Mouse (Mus musculus): ENCODE data around the gene Chchd6.

GRCm38 (mm10) chr6:89378264-89378663, 217.2 kb downstream of the Chchd6 start:
- no peak for TF ChIP-seq E2F4 (IDR thresholded peaks at IDR 0.05; ENCODE audit: insufficient read depth)
- TF ChIP-seq MYOD1 (IDR thresholded peaks at IDR 0.05; ENCODE audit: control insufficient read depth in 1 of 3, insufficient read length in 2 of 3, low read depth in 2 of 3): peak; percentile 43 to 100 (median 99)
- no peak for TF ChIP-seq USF1 (IDR thresholded peaks at IDR 0.05; ENCODE audit: low read depth)
- TF ChIP-seq POLR2AphosphoS2 (IDR thresholded peaks at IDR 0.05; ENCODE audit: insufficient read length, low read depth): no peak
- TF ChIP-seq TCF3 (IDR thresholded peaks at IDR 0.05; ENCODE audit: insufficient read length, low read depth): peak; percentile 93
- TF ChIP-seq POLR2A (IDR thresholded peaks at IDR 0.05; ENCODE audit: insufficient read length, low read depth): no peak
